Mouse (Mus musculus) embryonic stem cell, embryonic (primary cell): Measurements from ENCODE around the gene Hist4h4.

Source experiments
- CTCF ChIA-PET, 4 experiments: fragments of 300-600 bp in 2 of 4; fragments of 350-600 bp in 2 of 4; sonication (Branson Sonifier 250); formaldehyde crosslinking; loops; one replicate each; lab custom pipeline; 2022; ENCODE audit warnings: inconsistent platforms in 2 of 4; lab: Charles Lee
- POLR2A ChIA-PET, 4 experiments: fragments of 300-600 bp in 2 of 4; fragments of 350-600 bp in 2 of 4; sonication (Branson Sonifier 250); formaldehyde crosslinking; loops; one replicate each; lab custom pipeline; 2022; ENCODE audit warnings: antibody characterized with exemption in 4 of 4, inconsistent platforms in 1 of 4; lab: Charles Lee

Hist4h4 gene

GRCm38 (mm10) chr6:136776392-136776791, 27.8 kb downstream of the Hist4h4 start:
- POLR2A ChIA-PET, result interaction anchor here in 1 of 4 experiments (1.3 kb wide), 1 partner anchor 27 kb away, joined by 8 read pairs; the partner anchor contains the start of gene Hist4h4

DNA sequence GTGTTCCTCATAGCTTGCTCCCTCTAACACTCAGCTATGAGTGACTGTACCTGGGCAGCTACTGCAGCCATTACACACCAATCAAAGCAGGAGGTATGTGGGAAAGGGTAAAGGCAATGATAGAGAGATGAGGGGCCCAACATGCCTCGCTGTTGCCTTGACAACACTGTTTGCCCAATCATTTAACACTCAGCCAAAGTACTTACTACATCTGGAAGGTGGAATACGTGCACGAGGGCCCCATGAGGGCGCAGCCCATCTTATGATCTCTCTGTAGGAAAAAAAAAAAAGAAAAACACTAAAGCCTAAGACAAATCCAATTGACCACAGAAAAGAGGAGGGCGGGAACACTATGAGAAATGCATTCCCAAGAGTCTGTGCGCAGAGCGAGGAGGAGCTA, 34.4 kb downstream of the Hist4h4 start:
- ChIA-PET CTCF (interaction anchor here in 1 of 4 experiments (0.6 kb wide), 1 partner anchor 198 kb away, joined by 3 read pairs; no protein-coding TSS in a partner anchor), POLR2A (no interaction called here)

More at GRCm38 (mm10) chr6:136776392-136776791, 27.8 kb downstream of the Hist4h4 start:
- CTCF ChIA-PET, result no interaction called here

DNA sequence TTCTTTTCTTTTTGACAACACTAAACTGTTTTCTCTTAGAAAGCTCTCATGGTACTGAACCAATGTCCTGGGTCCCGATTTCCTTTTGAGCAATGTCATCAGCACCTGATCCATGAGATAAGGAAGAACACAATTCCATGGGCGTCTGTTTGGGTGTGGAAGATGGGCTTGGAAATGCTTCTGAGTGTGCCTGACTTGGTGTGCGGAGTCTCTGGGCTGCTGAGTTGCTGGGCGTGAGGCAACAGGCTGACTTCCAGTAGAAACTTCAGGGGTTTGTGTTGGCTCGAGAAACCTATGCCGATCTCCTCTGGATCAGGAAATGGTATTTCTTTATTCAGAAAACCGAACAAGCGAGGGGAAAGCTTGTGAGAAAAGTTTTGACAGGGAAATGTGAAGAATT, 35.1 kb downstream of the Hist4h4 start:
- CTCF ChIA-PET, result no interaction called here
- POLR2A ChIA-PET, result no interaction called here

DNA sequence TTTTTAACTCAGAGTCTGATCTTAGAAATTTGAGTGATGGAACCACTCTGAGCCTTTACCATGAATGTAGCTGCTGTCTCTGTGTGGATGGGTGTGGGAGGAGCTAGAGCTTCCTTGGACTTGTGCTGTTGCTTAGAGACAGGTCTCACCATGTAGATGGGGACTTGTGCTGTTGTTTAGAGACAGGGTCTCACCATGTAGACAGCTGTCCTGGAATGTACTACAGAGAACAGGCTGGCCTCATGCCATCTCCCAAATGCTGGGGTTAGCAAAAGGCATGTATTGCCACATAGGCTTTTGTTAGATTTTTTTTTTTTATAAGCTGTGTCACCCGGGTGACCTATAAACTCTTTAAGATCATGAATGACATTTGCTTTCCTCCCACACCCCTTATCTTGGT, 40.3 kb downstream of the Hist4h4 start:
- ChIA-PET CTCF (no interaction called here), POLR2A (interaction anchor here in 1 of 4 experiments (1.6 kb wide), 1 partner anchor 41 kb away, joined by 5 read pairs; the partner anchor contains the start of gene Hist4h4)
